Mouse (Mus musculus) bone marrow macrophage, adult 2 months (primary cell): ENCODE measurements at regions not wholly inside any gene's neighbourhood (a gene's known extent, or its start where the extent isn't known, plus 50 kb on each side); places are given as distances from the start of the nearest gene placed in this dataset.

Experiments
- CTCF ChIP-seq: IDR thresholded peaks from 2 replicates; pipeline ENCODE4 v1.5.1; 2012; ENCODE audit warnings: low read depth, mild to moderate bottlenecking, low read length, moderate library complexity
- POLR2A ChIP-seq: IDR thresholded peaks from 2 replicates; pipeline ENCODE4 v1.6.1; 2012; ENCODE audit warnings: mild to moderate bottlenecking, low read depth, low read length, borderline replicate concordance

DNA sequence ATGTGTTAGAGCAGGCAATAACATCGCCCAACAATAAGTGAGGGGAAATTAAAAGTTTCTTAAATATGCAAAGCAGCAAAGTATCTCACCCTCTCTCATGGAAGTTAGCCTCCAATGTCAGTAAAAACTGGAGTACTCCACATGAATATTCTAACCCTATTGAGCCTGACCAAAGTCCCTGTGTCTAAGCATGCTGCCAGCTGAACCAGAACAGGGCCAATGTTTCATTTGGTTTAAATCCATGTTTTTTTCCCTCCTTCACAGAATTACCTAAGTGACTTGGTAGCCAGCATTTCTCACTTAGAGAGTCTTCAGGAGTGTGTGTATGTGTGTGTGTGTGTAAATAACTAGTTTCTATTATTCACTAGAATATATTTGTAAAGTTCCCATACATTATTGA is 161.4 kb upstream of the Adra1b start:
- TF ChIP-seq POLR2A = no peak
- TF ChIP-seq CTCF = no peak
